Mouse (Mus musculus) embryonic facial prominence, embryonic 11.5 days (tissue): ENCODE data around the gene Eif3d. TPM values are rescaled to one million over a fixed set of nuclear protein-coding genes. Genes with fewer than 3 reads are reported as not detected.

Source experiments
- ATAC-seq: fragments of 200-750 bp; cut with Nextera tagmentation; replicated peaks from 2 replicates; pipeline ENCODE4 v1.8.0; 2017; ENCODE audit warnings: low read depth; ENCODE audit not compliant: insufficient number of reproducible peaks, low FRiP score, low TSS enrichment
- DNase-seq: peaks from one replicate; pipeline ENCODE4 v3.0.0-alpha.2; 2015; ENCODE audit warnings: low spot score
- H3K27ac ChIP-seq: fragments of 300-500 bp; sonication (generic); replicated peaks from 2 replicates; pipeline ENCODE4 v1.5.1; 2014; ENCODE audit warnings: mild to moderate bottlenecking, low read depth, low read length, control low read depth
- H3K27me3 ChIP-seq: fragments of 300-500 bp; sonication (generic); 2 replicates; pipeline ENCODE4 v1.6.1; 2014; ENCODE audit warnings: mild to moderate bottlenecking, low read length, moderate library complexity, mixed read lengths; ENCODE audit not compliant: control insufficient read depth, insufficient read depth
- H3K36me3 ChIP-seq: fragments of 300-500 bp; sonication (generic); replicated peaks from 2 replicates; pipeline ENCODE4 v1.6.1; 2014; ENCODE audit warnings: low read depth, mild to moderate bottlenecking, low read length, moderate library complexity, mixed read lengths; ENCODE audit not compliant: control insufficient read depth, insufficient read depth
- H3K4me1 ChIP-seq: fragments of 300-500 bp; sonication (generic); 2 replicates; pipeline ENCODE4 v1.6.1; 2014; ENCODE audit warnings: low read length, mixed read lengths; ENCODE audit not compliant: control insufficient read depth, insufficient read depth
- H3K4me2 ChIP-seq: fragments of 300-500 bp; sonication (generic); 2 replicates; pipeline ENCODE4 v1.6.1; 2014; ENCODE audit warnings: low read depth, mild to moderate bottlenecking, control low read depth, low read length, moderate library complexity
- H3K4me3 ChIP-seq: fragments of 300-500 bp; sonication (generic); 2 replicates; pipeline ENCODE4 v1.5.1; 2014; ENCODE audit warnings: low read depth, low read length, control low read depth
- H3K9ac ChIP-seq: fragments of 300-500 bp; sonication (generic); replicated peaks from 2 replicates; pipeline ENCODE4 v1.6.1; 2014; ENCODE audit warnings: mild to moderate bottlenecking, control low read depth, low read length
- H3K9me3 ChIP-seq: fragments of 300-500 bp; sonication (generic); replicated peaks from 2 replicates; pipeline ENCODE4 v1.6.1; 2016; ENCODE audit warnings: mild to moderate bottlenecking, low read length, inconsistent platforms, mixed read lengths; ENCODE audit not compliant: control insufficient read depth
- WGBS: fragments of 180-500 bp; shearing (Covaris S2); extraction: QIAGEN DNeasy Blood & Tissue Kit; methylation state at CpG from one replicate; pipeline ENCODE4 v1.1.7; 2014; 5-methylcytosine and 5-hydroxymethylcytosine counted together
- polyA plus RNA-seq: library from polyadenylated mRNA; unstranded; fragments of >200 nt; fragmentation: Nextera tagmentation; extraction: Ambion mirVana; gene quantifications from 2 replicates; pipeline ENCODE4 v1.2.1, GENCODE M21; 2014

The Eif3d gene
- polyA plus RNA-seq, 1 experiment from 2014 or later, result 246 TPM

DNA sequence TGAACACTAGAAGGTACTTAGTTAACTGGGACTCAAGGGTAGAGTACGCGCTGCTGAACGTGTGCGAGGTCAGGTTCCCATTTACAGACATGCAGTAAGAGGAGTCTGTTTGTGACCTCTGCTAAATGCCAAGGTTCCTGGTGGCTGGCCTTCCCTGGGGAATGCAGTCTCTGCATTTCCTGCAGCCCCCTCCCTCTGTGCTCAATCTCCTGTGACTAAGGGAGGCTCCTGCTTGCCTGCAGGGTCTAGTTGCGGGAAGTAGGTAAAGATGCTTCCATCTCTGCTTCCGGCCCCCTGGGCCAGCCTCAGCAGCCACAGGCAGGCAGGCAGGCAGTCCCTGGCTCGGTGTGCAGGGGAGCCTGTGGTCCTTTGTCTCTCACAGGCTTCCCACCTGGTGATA lies 58.0 kb downstream of the Eif3d start:
- no peak overlapping the region; the same call in 1 of the 2 replicates for H3K9ac ChIP-seq
- H3K27ac ChIP-seq, result no peak overlapping the region
- no peak overlapping the region for H3K4me2 ChIP-seq
- H3K9me3 ChIP-seq, result no peaks in the 10 kb centered on the region
- ATAC-seq (no peak), DNase-seq (no peak)
- H3K4me3 ChIP-seq, result no peak overlapping the region
- H3K4me1 ChIP-seq, result no peaks in the 10 kb centered on the region
- 49% methylated on average over 7 of the region's 7 CpGs for WGBS
- peaks cover 5% of the 10 kb centered on the region; the same call in 1 of the 2 replicates for H3K36me3 ChIP-seq
- H3K27me3 ChIP-seq, result no peaks in the 10 kb centered on the region

- Histone ChIP-seq H3K4me3 (no peak overlapping the region), H3K9me3 (no peaks in the 10 kb centered on the region), H3K36me3 (peaks cover 5% of the 10 kb centered on the region; the same call in 1 of the 2 replicates), H3K4me1 (no peaks in the 10 kb centered on the region), H3K27me3 (no peaks in the 10 kb centered on the region), H3K27ac (no peak overlapping the region), H3K4me2 (no peak overlapping the region), H3K9ac (no peak overlapping the region)
- 46% methylated on average over 5 of the region's 5 CpGs for WGBS
- no peak for DNase-seq
- ATAC-seq, result no peak
These were observed 58.6 kb downstream of the Eif3d start for GRCm38 (mm10) chr15:77912048-77912447.

GRCm38 (mm10) chr15:77911065-77911464 lies 59.5 kb downstream of the Eif3d start:
- Histone ChIP-seq H3K36me3 (peaks cover 5% of the 10 kb centered on the region; the same call in 1 of the 2 replicates), H3K27ac (no peak overlapping the region), H3K4me1 (no peaks in the 10 kb centered on the region), H3K9ac (no peak overlapping the region), H3K4me2 (no peak overlapping the region), H3K27me3 (no peaks in the 10 kb centered on the region), H3K9me3 (no peaks in the 10 kb centered on the region), H3K4me3 (no peak overlapping the region)
- 26% methylated on average over 2 of the region's 2 CpGs for WGBS
- no peak for ATAC-seq
- DNase-seq, result no peak

Other genes starting within 250 kb of the Eif3d start
- gene Apol9b, start 241.8 kb downstream of the Eif3d start, polyA plus RNA-seq, result not detected in 2 replicates
- gene Apol8, start 213.8 kb downstream of the Eif3d start, polyA plus RNA-seq, result 0.29 TPM in 1 of 2 replicates, not detected in the other
- gene Myh9, start 128.6 kb downstream of the Eif3d start, polyA plus RNA-seq, result 23.4 and 25.1 TPM in 2 replicates
- gene Txn2, start 41.8 kb downstream of the Eif3d start, polyA plus RNA-seq, result 239 and 248 TPM in 2 replicates
- 4.9 and 8.4 TPM in 2 replicates for gene Foxred2, start 14.1 kb downstream of the Eif3d start, polyA plus RNA-seq
- 0.18 and 0.25 TPM in 2 replicates for gene Cacng2, start 149.2 kb upstream of the Eif3d start, polyA plus RNA-seq
- 111 and 115 TPM in 2 replicates for gene Ift27, start 203.3 kb upstream of the Eif3d start, polyA plus RNA-seq
- 0.22 TPM in 1 of 2 replicates, not detected in the other for gene Pvalb, start 235.6 kb upstream of the Eif3d start, polyA plus RNA-seq